Mouse (Mus musculus) sigmoid colon, adult 10 weeks (tissue): Measurements from ENCODE around the gene Ccdc86. TPM values are rescaled to one million over a fixed set of nuclear protein-coding genes. Genes with fewer than 3 reads are reported as not detected.

Experiments used
- polyA plus RNA-seq: library from polyadenylated mRNA; stranded (reverse); fragments of 350-450 nt; fragmentation: Illumina TruSeq; extraction: RNeasy Lipid Tissue Mini Kit (QIAGEN cat#74804); gene quantifications from one replicate; pipeline ENCODE4 v1.2.3, GENCODE M21; 2014; ENCODE audit warnings: low read depth, low replicate concordance

Gene Ccdc86
- polyA plus RNA-seq: 1.9 TPM

GRCm38 (mm10) chr19:10949112-10949511, at the start of gene Ccdc86:
Gene Ccdc86 (minus strand): TSS chr19:10949266.

GRCm38 (mm10) chr19:10993150-10993549, 44.1 kb upstream of the Ccdc86 start, which contains the start of gene Ms4a15:
Gene Ms4a15 (minus strand): TSS chr19:10993250.

GRCm38 (mm10) chr19:10974238-10974865, 25.3 kb upstream of the Ccdc86 start, which contains the start of gene Ms4a10:
Gene Ms4a10 (minus strand): TSS chr19:10974670.

GRCm38 (mm10) chr19:10937110-10937563, 11.9 kb downstream of the Ccdc86 start, which contains the start of gene Ptgdr2:
Gene Ptgdr2 (plus strand): TSS chr19:10937160.

GRCm38 (mm10) chr19:10920532-10920931, 28.5 kb downstream of the Ccdc86 start, which contains the start of gene Zp1:
Gene Zp1 (minus strand): TSS chr19:10920632.

GRCm38 (mm10) chr19:10895016-10895528, 54.0 kb downstream of the Ccdc86 start, which contains the start of gene Prpf19:
Gene Prpf19 (plus strand): TSS chr19:10895231.

Other genes with a start within 250 kb of the Ccdc86 start
- 0.54 TPM for gene Cd5, start 210.3 kb downstream of the Ccdc86 start, polyA plus RNA-seq
- gene Cd6, start 119.2 kb downstream of the Ccdc86 start, polyA plus RNA-seq: not detected
- gene Slc15a3, start 109.5 kb downstream of the Ccdc86 start, polyA plus RNA-seq: 0.85 TPM
- gene Tmem132a, start 79.3 kb downstream of the Ccdc86 start, polyA plus RNA-seq: not detected
- 3.4 TPM for gene Tmem109, start 67.3 kb downstream of the Ccdc86 start, polyA plus RNA-seq
- gene Prpf19, start 54.0 kb downstream of the Ccdc86 start, polyA plus RNA-seq: 24.8 TPM
- gene Zp1, start 28.6 kb downstream of the Ccdc86 start, polyA plus RNA-seq: not detected
- gene Ptgdr2, start 12.1 kb downstream of the Ccdc86 start, polyA plus RNA-seq: not detected
- gene Ms4a10, start 25.4 kb upstream of the Ccdc86 start, polyA plus RNA-seq: not detected
- not detected for gene Ms4a15, start 44.0 kb upstream of the Ccdc86 start, polyA plus RNA-seq
- 0.32 TPM for gene Ms4a18, start 68.8 kb upstream of the Ccdc86 start, polyA plus RNA-seq
- 842 TPM for gene Ms4a8a, start 131.8 kb upstream of the Ccdc86 start, polyA plus RNA-seq
- gene 1700017D01Rik, start 181.6 kb upstream of the Ccdc86 start, polyA plus RNA-seq: not detected
- gene 1700025F22Rik, start 216.1 kb upstream of the Ccdc86 start, polyA plus RNA-seq: not detected
- not detected for gene Ms4a13, start 247.5 kb upstream of the Ccdc86 start, polyA plus RNA-seq